Mouse (Mus musculus): ENCODE measurements at regions not wholly inside any gene's neighbourhood (a gene's known extent, or its start where the extent isn't known, plus 50 kb on each side); places are given as distances from the start of the nearest gene placed in this dataset.

DNA sequence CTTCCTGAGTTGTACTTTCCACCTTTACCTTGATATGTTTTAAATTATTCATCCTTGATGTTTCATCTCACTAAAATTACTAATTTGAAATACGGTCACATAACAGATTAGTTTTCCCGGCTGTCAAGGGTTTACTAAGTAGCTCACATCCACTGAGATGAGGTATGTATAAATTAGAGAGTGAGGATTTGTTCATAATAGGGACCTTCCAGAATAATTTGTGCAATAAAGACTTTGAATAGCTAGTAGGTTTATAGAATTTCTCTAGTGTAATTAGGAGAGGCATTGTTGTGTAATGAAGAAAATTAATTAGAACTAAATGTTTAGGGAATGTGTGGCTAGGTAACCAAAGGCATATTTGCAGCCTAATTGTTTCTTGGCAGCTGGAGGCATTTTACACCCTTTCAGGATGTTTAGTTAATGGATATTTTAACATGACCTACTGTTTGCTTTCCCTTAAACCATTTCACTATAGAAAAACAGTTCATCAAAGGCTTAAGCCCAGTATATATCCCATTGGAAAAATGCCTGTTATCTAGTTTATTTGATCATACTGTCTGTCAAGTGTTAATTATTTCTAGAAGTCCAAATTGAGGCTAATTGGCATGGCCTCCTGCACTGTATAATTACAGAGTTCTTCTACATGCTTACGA, 70.8 kb downstream of the Mat2b start:
- no peak overlapping the region for H3K4me2 ChIP-seq
- WGBS = 85% methylated on average over 3 of the region's 3 CpGs

DNA sequence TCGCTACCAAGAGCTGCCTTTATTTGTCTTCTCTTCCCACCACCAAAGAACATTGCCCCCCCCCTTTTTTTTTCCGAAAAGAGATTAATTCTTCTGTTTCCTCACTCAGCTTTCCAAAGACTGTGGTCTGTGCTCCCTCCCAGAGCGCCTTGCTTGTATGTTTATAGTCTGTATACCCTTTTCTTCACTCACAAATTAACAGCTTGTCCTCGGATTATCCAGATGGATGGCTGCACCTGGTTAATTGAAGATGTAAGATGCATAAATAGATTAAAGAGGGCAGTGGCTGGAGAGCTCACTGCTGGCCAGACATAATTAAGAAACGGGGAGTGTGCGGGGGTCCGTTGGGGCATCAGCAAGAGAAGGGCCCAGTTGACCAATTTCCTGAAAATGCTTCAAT, 75.0 kb downstream of the Mat2b start:
- WGBS = 69% methylated on average over 7 of the region's 7 CpGs
- H3K27me3 ChIP-seq = no peaks in the 10 kb centered on the region
- no peak overlapping the region for H3K4me2 ChIP-seq
- no peak for ATAC-seq (replicated peaks; ENCODE audit: insufficient number of reproducible peaks, insufficient read depth, low FRiP score, low read depth)
- H3K4me1 ChIP-seq (replicated peaks) = no peaks in the 10 kb centered on the region
- H3K4me3 ChIP-seq = no peak overlapping the region
- no peak overlapping the region for H3K27ac ChIP-seq
- H3K9ac ChIP-seq = no peak overlapping the region
- H3K36me3 ChIP-seq = no peaks in the 10 kb centered on the region
- H3K9me3 ChIP-seq (replicated peaks) = no peaks in the 10 kb centered on the region

More for the DNA sequence above, 70.8 kb downstream of the Mat2b start:
- H3K4me1 ChIP-seq (replicated peaks) = no peaks in the 10 kb centered on the region
- H3K4me3 ChIP-seq = no peak overlapping the region
- no peaks in the 10 kb centered on the region for H3K27me3 ChIP-seq
- H3K9ac ChIP-seq = no peak overlapping the region
- no peaks in the 10 kb centered on the region for H3K36me3 ChIP-seq
- no peaks in the 10 kb centered on the region for H3K9me3 ChIP-seq (replicated peaks)
- no peak for ATAC-seq (replicated peaks; ENCODE audit: insufficient number of reproducible peaks, insufficient read depth, low FRiP score, low read depth)
- H3K27ac ChIP-seq = no peak overlapping the region

DNA sequence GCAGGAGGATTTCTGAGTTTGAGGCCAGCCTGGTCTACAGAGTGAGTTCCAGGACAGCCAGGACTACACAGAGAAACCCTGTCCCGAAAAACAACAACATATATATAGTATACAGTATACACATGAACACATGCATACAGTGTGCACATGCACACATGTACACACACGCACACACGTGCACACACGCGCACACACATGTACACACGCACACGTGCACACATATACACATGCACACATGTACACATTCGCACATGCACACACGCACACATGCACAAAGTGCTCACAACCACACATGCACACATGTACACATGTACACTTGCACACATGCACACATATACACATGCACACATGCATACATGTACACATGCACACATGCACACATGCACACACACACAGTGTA, 92.0 kb downstream of the Mat2b start:
- no peaks in the 10 kb centered on the region for H3K36me3 ChIP-seq
- no peak overlapping the region for H3K4me3 ChIP-seq
- H3K9ac ChIP-seq = no peak overlapping the region
- no peaks in the 10 kb centered on the region for H3K27me3 ChIP-seq
- no peak for ATAC-seq (replicated peaks; ENCODE audit: insufficient number of reproducible peaks, insufficient read depth, low FRiP score, low read depth)
- peaks cover 6% of the 10 kb centered on the region for H3K4me1 ChIP-seq (replicated peaks)
- 90% methylated on average over 9 of the region's 9 CpGs for WGBS
- no peak overlapping the region for H3K4me2 ChIP-seq
- H3K9me3 ChIP-seq (replicated peaks) = no peaks in the 10 kb centered on the region
- H3K27ac ChIP-seq = no peak overlapping the region

DNA sequence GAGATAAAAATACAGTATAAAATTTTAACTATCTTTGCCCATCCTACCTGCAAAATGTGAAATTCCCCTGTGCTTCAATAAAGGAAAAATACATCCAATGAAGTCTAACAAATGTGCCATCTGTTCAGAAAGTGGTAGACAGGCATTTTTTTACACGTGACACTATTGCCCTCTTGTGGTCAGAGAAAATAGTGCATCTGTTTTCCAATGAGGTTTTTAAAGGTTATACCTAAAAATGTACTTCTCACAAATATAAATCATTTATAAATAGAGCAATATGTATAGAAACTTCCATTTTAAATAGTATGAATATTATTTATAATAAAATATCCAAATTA, 93.5 kb downstream of the Mat2b start:
- H3K36me3 ChIP-seq = no peaks in the 10 kb centered on the region
- no peak overlapping the region for H3K4me3 ChIP-seq
- H3K9me3 ChIP-seq (replicated peaks) = no peaks in the 10 kb centered on the region
- 0% methylated on average over 1 of the region's 1 CpGs for WGBS
- no peak overlapping the region for H3K27ac ChIP-seq
- H3K27me3 ChIP-seq = no peaks in the 10 kb centered on the region
- peaks cover 6% of the 10 kb centered on the region for H3K4me1 ChIP-seq (replicated peaks)
- H3K4me2 ChIP-seq = no peak overlapping the region
- ATAC-seq (replicated peaks; ENCODE audit: insufficient number of reproducible peaks, insufficient read depth, low FRiP score, low read depth) = no peak
- H3K9ac ChIP-seq = no peak overlapping the region

DNA sequence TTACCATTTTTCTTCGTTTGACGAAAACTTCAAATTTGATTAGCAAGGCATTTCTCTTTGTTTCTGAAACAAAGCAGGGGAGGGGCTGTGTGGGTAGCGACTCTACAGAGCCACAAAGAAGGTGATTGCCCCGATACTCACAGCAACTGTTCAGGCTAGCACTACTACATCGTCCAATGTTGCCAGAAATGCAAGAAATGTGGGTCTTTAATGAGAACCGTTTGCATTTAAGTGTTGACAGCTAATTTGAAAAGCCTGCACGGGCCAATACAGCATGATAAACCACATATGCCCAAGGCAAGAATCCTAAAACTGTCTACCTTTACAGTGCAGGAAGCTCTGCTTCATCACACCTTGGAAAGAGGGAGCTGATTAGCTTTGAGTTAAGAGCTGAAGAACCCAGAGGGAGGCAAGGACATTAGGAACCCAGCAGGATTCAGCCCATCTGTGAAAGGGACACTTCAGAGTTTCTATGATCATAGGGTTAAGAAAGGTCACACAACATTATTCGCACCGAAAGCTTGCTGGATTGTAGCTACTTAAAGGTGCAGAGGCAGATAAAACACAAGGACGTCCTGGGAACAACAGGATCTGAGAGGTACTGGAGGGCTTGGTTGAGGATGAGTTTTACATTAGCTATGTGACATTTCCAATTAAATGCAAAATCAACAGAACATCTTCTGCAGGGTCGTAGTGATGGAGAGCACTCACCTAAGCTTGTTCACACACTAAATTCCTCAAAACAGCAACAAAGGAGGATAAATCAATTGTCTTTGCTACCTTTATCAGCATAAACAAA, 94.0 kb downstream of the Mat2b start:
- Histone ChIP-seq H3K9me3 (replicated peaks) (no peaks in the 10 kb centered on the region), H3K36me3 (no peaks in the 10 kb centered on the region), H3K4me1 (replicated peaks) (peaks cover 6% of the 10 kb centered on the region), H3K4me3 (no peak overlapping the region), H3K27ac (no peak overlapping the region), H3K27me3 (no peaks in the 10 kb centered on the region), H3K4me2 (no peak overlapping the region), H3K9ac (no peak overlapping the region)
- WGBS = 14% methylated on average over 11 of the region's 11 CpGs
- ATAC-seq (replicated peaks; ENCODE audit: insufficient number of reproducible peaks, insufficient read depth, low FRiP score, low read depth) = no peak

DNA sequence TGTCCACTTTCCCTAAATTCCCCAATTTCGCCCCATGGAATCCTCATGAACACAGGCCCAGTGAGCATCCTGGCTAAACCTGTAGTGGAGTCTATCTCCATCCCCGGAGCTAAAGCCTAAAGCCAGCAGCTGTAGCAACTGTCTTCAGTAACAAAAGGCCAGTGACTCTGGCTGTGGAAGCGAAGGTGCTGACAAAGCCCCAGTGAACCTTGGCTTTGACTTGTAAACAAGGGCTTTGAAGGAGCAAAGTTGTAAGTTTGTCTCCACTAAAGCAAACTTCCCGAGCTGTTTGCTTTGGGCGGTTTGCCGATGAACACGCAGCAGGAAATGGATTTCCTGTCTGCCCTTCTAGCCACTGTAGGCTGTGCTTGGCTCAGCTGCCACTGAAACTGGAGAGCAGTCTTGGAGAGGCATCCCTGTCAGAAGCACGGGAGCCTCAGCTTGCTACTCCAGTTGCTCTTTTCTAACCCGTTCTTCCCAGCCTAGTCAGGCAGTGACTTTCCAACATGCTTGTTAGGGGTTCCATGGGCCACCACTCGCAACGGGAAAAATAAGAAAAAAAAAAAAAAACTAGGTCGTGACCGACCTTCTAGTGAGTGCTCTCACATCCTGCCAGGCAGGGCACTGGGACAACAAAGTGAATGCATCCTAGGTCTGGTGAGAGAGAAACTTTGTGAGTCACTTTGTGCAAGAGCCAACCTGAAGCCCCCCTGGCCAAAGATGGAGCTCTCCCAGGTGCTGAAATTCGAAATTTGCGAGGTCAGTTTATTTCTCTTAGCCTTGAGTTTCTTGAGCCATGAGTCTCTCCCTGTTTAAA, 94.8 kb downstream of the Mat2b start:
- no peaks in the 10 kb centered on the region for H3K27me3 ChIP-seq
- peaks cover 6% of the 10 kb centered on the region for H3K4me1 ChIP-seq (replicated peaks)
- no peak overlapping the region for H3K9ac ChIP-seq
- no peaks in the 10 kb centered on the region for H3K36me3 ChIP-seq
- H3K27ac ChIP-seq = no peak overlapping the region
- peak overlapping the region; percentile 36 for H3K4me2 ChIP-seq
- ATAC-seq (replicated peaks; ENCODE audit: insufficient number of reproducible peaks, insufficient read depth, low FRiP score, low read depth) = no peak
- 5% methylated on average over 15 of the region's 15 CpGs for WGBS
- H3K9me3 ChIP-seq (replicated peaks) = no peaks in the 10 kb centered on the region
- no peak overlapping the region for H3K4me3 ChIP-seq

DNA sequence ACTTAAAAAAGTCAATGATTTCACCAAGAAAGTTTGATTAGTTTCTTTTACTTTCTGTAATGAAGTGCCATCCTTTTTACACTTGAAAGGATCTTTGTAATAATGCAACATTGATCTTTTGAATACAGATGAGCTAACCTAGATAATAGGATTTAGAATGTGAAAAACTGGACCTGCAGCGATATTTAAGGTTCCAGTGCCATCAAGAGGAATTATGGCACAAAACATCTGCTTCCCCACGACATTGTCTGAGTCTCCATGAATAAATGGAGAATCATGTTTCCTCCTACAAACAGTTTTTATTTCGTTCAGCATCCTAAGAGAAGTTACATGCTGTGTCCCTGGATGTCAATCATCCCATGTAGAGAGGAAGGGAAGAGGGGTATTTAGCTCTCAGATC, 98.7 kb downstream of the Mat2b start:
- WGBS = 59% methylated on average over 3 of the region's 3 CpGs

DNA sequence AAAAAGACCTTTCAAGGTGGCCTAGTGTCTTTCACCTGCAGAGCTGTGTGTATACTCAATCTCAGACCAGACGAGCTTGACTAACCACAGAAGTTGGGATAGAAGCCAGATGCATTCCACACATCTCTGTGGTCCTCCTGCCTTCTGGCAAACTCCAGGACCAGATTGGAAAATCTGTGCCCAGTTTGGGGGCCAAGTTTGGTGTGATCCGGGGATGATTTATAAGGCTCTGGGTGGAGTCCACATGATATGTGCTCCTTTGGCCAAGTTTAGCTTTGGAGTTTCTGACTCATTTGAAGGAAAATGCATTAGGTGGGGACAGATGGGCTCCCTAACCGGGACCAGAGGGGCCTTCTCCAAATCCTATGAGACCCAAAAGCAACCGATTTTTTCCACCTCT, 102.9 kb downstream of the Mat2b start:
- no peak overlapping the region for H3K4me3 ChIP-seq
- no peaks in the 10 kb centered on the region for H3K36me3 ChIP-seq
- no peak overlapping the region for H3K9ac ChIP-seq
- H3K27ac ChIP-seq = no peak overlapping the region
- no peaks in the 10 kb centered on the region for H3K9me3 ChIP-seq (replicated peaks)
- ATAC-seq (replicated peaks; ENCODE audit: insufficient number of reproducible peaks, insufficient read depth, low FRiP score, low read depth) = no peak
- no peaks in the 10 kb centered on the region for H3K4me1 ChIP-seq (replicated peaks)
- WGBS = 63% methylated on average over 4 of the region's 4 CpGs
- no peaks in the 10 kb centered on the region for H3K27me3 ChIP-seq
- no peak overlapping the region for H3K4me2 ChIP-seq

More for the DNA sequence above, 98.7 kb downstream of the Mat2b start:
- no peak overlapping the region for H3K27ac ChIP-seq
- H3K36me3 ChIP-seq = no peaks in the 10 kb centered on the region
- H3K27me3 ChIP-seq = no peaks in the 10 kb centered on the region
- ATAC-seq (replicated peaks; ENCODE audit: insufficient number of reproducible peaks, insufficient read depth, low FRiP score, low read depth) = no peak
- H3K4me1 ChIP-seq (replicated peaks) = peaks cover 6% of the 10 kb centered on the region
- no peak overlapping the region for H3K4me2 ChIP-seq
- H3K4me3 ChIP-seq = no peak overlapping the region
- H3K9me3 ChIP-seq (replicated peaks) = no peaks in the 10 kb centered on the region
- no peak overlapping the region for H3K9ac ChIP-seq

DNA sequence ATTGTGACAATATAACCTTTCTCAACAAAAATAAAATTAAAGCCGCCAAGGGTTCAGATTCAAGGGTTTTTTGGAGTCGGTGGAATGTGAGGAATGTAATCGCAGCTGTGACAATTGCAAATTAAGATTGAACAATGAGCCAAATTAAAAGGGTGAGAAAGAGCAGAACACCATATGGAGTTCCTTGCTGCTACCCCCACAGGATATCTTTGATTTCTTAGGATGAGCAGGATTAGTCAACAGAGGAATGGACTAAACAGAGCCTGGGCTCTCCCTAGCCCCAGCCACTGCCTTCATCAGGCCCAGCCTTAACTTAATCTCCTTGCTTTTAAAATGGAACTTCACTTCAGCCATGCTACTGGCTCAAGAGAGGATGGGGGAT, 121.3 kb downstream of the Mat2b start:
- WGBS = 14% methylated on average over 3 of the region's 3 CpGs
- Histone ChIP-seq H3K36me3 (no peaks in the 10 kb centered on the region), H3K4me3 (no peak overlapping the region), H3K9me3 (replicated peaks) (no peaks in the 10 kb centered on the region), H3K27ac (no peak overlapping the region), H3K9ac (no peak overlapping the region), H3K27me3 (no peaks in the 10 kb centered on the region), H3K4me1 (replicated peaks) (no peaks in the 10 kb centered on the region), H3K4me2 (no peak overlapping the region)
- ATAC-seq (replicated peaks; ENCODE audit: insufficient number of reproducible peaks, insufficient read depth, low FRiP score, low read depth) = no peak

DNA sequence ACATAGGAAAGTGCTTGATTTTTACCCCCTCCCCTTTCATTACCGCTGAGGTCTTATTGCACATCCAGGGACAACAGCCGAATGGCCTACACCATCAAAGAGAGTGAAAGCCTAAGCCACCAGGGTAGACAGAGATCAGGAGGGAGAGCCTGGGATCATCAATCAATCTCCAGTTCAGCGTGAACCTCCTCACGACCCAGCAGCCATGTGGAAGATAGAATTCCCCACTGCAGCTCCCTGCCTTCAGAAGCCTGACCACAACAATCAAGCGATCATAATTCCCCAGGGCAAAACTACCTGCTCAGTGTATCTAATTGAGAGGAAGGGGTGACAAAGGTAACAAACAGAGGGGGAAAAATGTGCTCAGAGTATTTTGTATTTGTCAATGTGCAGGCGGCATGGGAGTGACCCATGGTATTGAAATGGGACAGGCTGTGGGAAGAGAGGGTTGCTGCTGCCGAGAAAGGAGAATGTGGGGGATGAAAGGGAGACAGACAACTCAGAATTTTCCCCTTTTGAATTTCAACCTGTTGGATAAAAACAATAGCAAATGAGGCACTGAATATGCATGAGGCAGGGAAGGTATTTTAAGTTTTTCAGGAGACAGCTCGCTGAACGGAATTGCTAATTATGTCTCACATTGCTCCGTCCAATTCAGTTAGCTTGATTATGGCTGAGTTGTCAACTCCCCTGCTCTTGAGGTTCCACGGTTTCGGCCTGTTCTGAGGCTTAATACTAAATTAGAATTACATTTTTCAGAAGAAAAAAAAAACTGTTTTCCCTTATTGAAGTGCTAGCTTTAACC, 121.8 kb downstream of the Mat2b start:
- H3K27ac ChIP-seq = no peak overlapping the region
- 25% methylated on average over 12 of the region's 12 CpGs for WGBS
- 0 out of 2 replicates have a peak overlapping the region, but pooled peaks have one; percentile 15 for H3K4me2 ChIP-seq
- H3K9ac ChIP-seq = no peak overlapping the region
- no peak overlapping the region for H3K4me3 ChIP-seq
- H3K36me3 ChIP-seq = no peaks in the 10 kb centered on the region
- no peaks in the 10 kb centered on the region for H3K27me3 ChIP-seq
- H3K9me3 ChIP-seq (replicated peaks) = no peaks in the 10 kb centered on the region
- H3K4me1 ChIP-seq (replicated peaks) = no peaks in the 10 kb centered on the region
- ATAC-seq (replicated peaks; ENCODE audit: insufficient number of reproducible peaks, insufficient read depth, low FRiP score, low read depth) = no peak

DNA sequence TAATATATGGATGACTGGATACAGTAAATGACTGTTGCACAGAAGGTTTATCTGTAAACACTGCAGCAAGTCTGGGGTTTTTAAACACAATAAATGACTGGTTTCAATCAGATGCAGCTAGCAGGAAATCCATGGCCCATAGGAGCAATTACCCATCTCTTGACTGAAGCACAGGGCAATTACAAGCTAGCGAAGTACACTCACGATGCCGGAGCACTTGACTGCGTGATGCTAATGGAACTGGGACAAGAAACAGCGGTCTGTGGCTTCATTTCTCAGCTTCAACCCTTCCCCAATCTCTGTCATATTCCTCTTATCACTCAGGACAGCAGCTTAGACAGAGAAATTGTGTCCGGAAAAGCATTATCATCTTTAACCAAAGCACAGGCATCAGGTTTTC, 132.1 kb downstream of the Mat2b start:
- no peak overlapping the region for H3K4me2 ChIP-seq
- H3K4me1 ChIP-seq (replicated peaks) = no peaks in the 10 kb centered on the region
- H3K9me3 ChIP-seq (replicated peaks) = no peaks in the 10 kb centered on the region
- no peak overlapping the region for H3K9ac ChIP-seq
- H3K4me3 ChIP-seq = no peak overlapping the region
- ATAC-seq (replicated peaks; ENCODE audit: insufficient number of reproducible peaks, insufficient read depth, low FRiP score, low read depth) = no peak
- no peaks in the 10 kb centered on the region for H3K27me3 ChIP-seq
- H3K27ac ChIP-seq = no peak overlapping the region
- WGBS = 74% methylated on average over 6 of the region's 6 CpGs
- H3K36me3 ChIP-seq = no peaks in the 10 kb centered on the region
